Mouse (Mus musculus) small intestine, adult 2 months (tissue): ENCODE measurements around the gene Coa3. TPM values are rescaled to one million over a fixed set of nuclear protein-coding genes. Genes with fewer than 3 reads are reported as not detected.

Source experiments
- H3K27ac ChIP-seq: fragments of 200-500 bp; 2 replicates; pipeline ENCODE4 v1.5.1; 2012; ENCODE audit warnings: low read depth, low read length, control low read depth, inconsistent platforms; ENCODE audit not compliant: insufficient read depth
- H3K27me3 ChIP-seq: fragments of 200-500 bp; 2 replicates; pipeline ENCODE4 v1.6.1; 2012; ENCODE audit warnings: mild to moderate bottlenecking, moderate library complexity, low read length, inconsistent platforms; ENCODE audit not compliant: control insufficient read depth, insufficient read depth
- H3K36me3 ChIP-seq: fragments of 200-500 bp; 2 replicates; pipeline ENCODE4 v1.6.1; 2012; ENCODE audit warnings: mild to moderate bottlenecking, low read length, control low read depth, inconsistent platforms; ENCODE audit not compliant: control insufficient read depth, insufficient read depth
- H3K4me1 ChIP-seq: fragments of 200-500 bp; 2 replicates; pipeline ENCODE4 v1.6.1; 2012; ENCODE audit warnings: low read length, inconsistent platforms, mixed read lengths; ENCODE audit not compliant: control insufficient read depth, insufficient read depth, insufficient read length
- H3K4me3 ChIP-seq: fragments of 200-500 bp; 2 replicates; pipeline ENCODE4 v1.5.1; 2012; ENCODE audit warnings: low read depth, mild to moderate bottlenecking, control low read depth, inconsistent platforms, low read length, moderate library complexity
- CTCF ChIP-seq: fragments of 200-500 bp; IDR thresholded peaks from 2 replicates; pipeline ENCODE4 v1.5.1; 2012; ENCODE audit warnings: low read depth, mild to moderate bottlenecking, control low read depth, inconsistent platforms, low read length, moderate library complexity, mixed read lengths; ENCODE audit not compliant: insufficient replicate concordance, insufficient read length; ENCODE audit errors: extremely low read depth
- POLR2A ChIP-seq: fragments of 200-500 bp; IDR thresholded peaks from 2 replicates; pipeline ENCODE4 v1.6.1; 2012; ENCODE audit warnings: low read depth, mild to moderate bottlenecking, control low read depth, inconsistent platforms, low read length, moderate library complexity
- WGBS: fragments of 180-500 bp; shearing (Covaris S2); methylation state at CpG from one replicate; pipeline ENCODE4 v1.1.7; 2018; 5-methylcytosine and 5-hydroxymethylcytosine counted together
- polyA plus RNA-seq: library from polyadenylated mRNA; depleted of rRNA; stranded (reverse); fragments of >200 nt; gene quantifications from 2 replicates; pipeline ENCODE4 v1.2.3, GENCODE M21; 2012

The Coa3 gene
- polyA plus RNA-seq, 1 experiment = 479 TPM

GRCm38 (mm10) chr11:101301299-101302003, 22.5 kb upstream of the Coa3 start:
- peak overlapping the region; percentile 46 for H3K27ac ChIP-seq
- H3K4me1 ChIP-seq = peaks cover 14% of the 10 kb centered on the region
- no peaks in the 10 kb centered on the region for H3K27me3 ChIP-seq
- H3K4me3 ChIP-seq = peak overlapping the region; percentile 98
- 4% methylated on average over 26 of the region's 26 CpGs for WGBS
- TF ChIP-seq CTCF = no peak
- TF ChIP-seq POLR2A = no peak
- peaks cover 26% of the 10 kb centered on the region for H3K36me3 ChIP-seq

GRCm38 (mm10) chr11:101300881-101301280, 22.0 kb upstream of the Coa3 start:
- WGBS = 52% methylated on average over 7 of the region's 7 CpGs

DNA sequence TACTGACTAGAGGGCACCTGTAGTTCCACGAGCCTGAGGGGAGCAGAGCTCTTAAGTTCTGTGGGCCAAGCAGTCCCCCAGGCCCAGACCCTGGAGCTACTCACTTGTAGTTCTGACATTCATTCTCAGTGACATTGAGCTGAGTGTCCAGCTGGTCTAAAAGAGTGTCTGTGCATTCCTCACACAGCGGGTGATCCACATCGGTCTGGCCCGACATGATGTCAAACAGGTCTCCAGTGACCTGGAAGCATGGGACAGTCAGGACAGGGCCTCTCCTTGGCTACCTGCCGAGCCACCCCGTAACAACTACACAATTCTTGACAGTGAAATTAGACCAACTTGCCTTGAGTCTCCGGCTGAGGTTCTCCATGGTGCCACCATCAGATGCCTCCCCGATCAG, 16.3 kb upstream of the Coa3 start:
- peaks cover 76% of the 10 kb centered on the region for H3K36me3 ChIP-seq
- 95% methylated on average over 8 of the region's 8 CpGs for WGBS
- no peaks in the 10 kb centered on the region for H3K4me1 ChIP-seq
- no peaks in the 10 kb centered on the region for H3K27me3 ChIP-seq
- no peak overlapping the region for H3K27ac ChIP-seq
- TF ChIP-seq CTCF (no peak), POLR2A (no peak)
- H3K4me3 ChIP-seq = no peak overlapping the region

More at GRCm38 (mm10) chr11:101300881-101301280, 22.0 kb upstream of the Coa3 start:
- Histone ChIP-seq H3K27me3 (no peaks in the 10 kb centered on the region), H3K36me3 (peaks cover 31% of the 10 kb centered on the region), H3K4me3 (peak overlapping the region; percentile 98; the same call in 1 of the 2 replicates), H3K27ac (no peak overlapping the region), H3K4me1 (peaks cover 14% of the 10 kb centered on the region)
- TF ChIP-seq POLR2A (no peak), CTCF (peak; percentile 32; the same call in 1 of the 2 replicates)

- H3K27ac ChIP-seq = no peak overlapping the region
- peaks cover 75% of the 10 kb centered on the region for H3K36me3 ChIP-seq
- H3K4me1 ChIP-seq = no peaks in the 10 kb centered on the region
- no peak overlapping the region for H3K4me3 ChIP-seq
- 95% methylated on average over 8 of the region's 8 CpGs for WGBS
- TF ChIP-seq POLR2A (no peak), CTCF (no peak)
- no peaks in the 10 kb centered on the region for H3K27me3 ChIP-seq
Observed at GRCm38 (mm10) chr11:101291231-101291630, 12.3 kb upstream of the Coa3 start.

GRCm38 (mm10) chr11:101287306-101287705, 8.4 kb upstream of the Coa3 start:
- H3K4me3 ChIP-seq = no peak overlapping the region
- peaks cover 44% of the 10 kb centered on the region for H3K36me3 ChIP-seq
- WGBS = 68% methylated on average over 9 of the region's 9 CpGs
- H3K4me1 ChIP-seq = 0 out of 2 replicates have a peak, but pooled peaks cover 2% of the 10 kb centered on the region
- TF ChIP-seq CTCF (no peak), POLR2A (no peak)
- no peak overlapping the region for H3K27ac ChIP-seq
- no peaks in the 10 kb centered on the region for H3K27me3 ChIP-seq

- TF ChIP-seq CTCF (no peak), POLR2A (no peak)
- Histone ChIP-seq H3K27me3 (no peaks in the 10 kb centered on the region), H3K36me3 (peaks cover 11% of the 10 kb centered on the region), H3K27ac (no peak overlapping the region), H3K4me1 (peaks cover 5% of the 10 kb centered on the region), H3K4me3 (no peak overlapping the region)
- 33% methylated on average over 4 of the region's 4 CpGs for WGBS
Observed at GRCm38 (mm10) chr11:101283805-101284204, 4.9 kb upstream of the Coa3 start.

- no peaks in the 10 kb centered on the region for H3K27me3 ChIP-seq
- peaks cover 8% of the 10 kb centered on the region for H3K4me1 ChIP-seq
- 35% methylated on average over 5 of the region's 5 CpGs for WGBS
- TF ChIP-seq POLR2A (no peak), CTCF (no peak)
- H3K36me3 ChIP-seq = peaks cover 5% of the 10 kb centered on the region
- H3K4me3 ChIP-seq = no peak overlapping the region
- H3K27ac ChIP-seq = no peak overlapping the region
Observed at GRCm38 (mm10) chr11:101282896-101283295, 4.0 kb upstream of the Coa3 start.

- Histone ChIP-seq H3K4me3 (no peak overlapping the region), H3K4me1 (peaks cover 24% of the 10 kb centered on the region), H3K27ac (no peak overlapping the region), H3K36me3 (no peaks in the 10 kb centered on the region; the same call in 1 of the 2 replicates), H3K27me3 (no peaks in the 10 kb centered on the region)
- TF ChIP-seq CTCF (no peak), POLR2A (no peak)
- 78% methylated on average over 7 of the region's 7 CpGs for WGBS
Observed at GRCm38 (mm10) chr11:101280837-101281236, 1.9 kb upstream of the Coa3 start.
